Mouse (Mus musculus): ENCODE results near the gene Catsper3. TPM values are rescaled to one million over a fixed set of nuclear protein-coding genes. Genes with fewer than 3 reads are reported as not detected.

Catsper3 gene
- 0.11 TPM in 1 of 2 replicates, not detected in the other for polyA plus RNA-seq (2012; rRNA removed; ENCODE audit: low replicate concordance)

DNA sequence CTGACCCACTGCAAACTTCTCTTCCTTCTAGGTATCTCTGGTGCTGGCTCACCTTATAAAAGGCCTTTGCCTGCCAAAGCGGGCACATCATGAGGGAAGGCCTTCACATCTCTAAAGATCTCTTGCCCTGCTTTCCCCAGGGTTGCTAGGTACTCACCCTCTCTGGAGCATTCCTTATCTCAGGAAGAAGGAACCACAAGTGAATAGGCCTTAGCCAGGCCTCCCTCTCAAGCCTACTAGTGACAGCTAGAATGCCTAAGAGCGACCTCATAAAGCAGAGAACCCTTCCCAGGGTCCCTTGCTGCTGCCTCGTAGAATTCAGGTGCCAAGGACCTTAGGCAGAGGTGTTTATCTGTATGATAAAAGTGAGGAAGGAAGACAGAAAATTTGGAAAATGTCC, at the start of gene Catsper3:
Catsper3 (plus strand) TSS at position 301 of the 400 bp plus-strand sequence.

DNA sequence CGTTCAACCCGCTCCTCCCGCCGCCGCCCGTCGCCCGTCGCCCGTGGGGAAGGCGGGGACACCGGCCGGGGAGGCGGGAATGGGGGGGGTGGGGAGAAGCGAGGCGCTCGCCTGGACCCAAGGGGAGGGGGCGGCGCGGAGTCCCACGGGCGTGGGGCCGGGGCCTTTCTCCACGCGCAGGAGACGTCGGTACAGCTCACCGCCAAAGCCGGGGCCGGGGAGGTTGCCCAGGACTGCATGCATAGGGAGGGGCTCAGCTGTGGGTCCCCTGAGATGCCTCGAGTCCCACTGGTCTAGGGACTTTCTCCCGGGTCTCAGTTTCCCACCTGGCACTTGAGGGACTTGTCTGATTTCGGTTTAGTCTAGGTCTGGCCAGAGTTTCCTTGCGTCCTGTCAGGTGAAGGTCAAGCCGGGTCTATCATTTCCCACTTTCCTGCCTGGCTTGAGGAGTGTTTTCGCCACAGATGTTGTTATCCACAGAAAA, 51.8 kb downstream of the Catsper3 start, which contains the start of gene Pitx1:
Pitx1 (minus strand) TSS at position 51 of the 484 bp plus-strand sequence.

Other genes with a start within 250 kb of the Catsper3 start
- 36.9 and 37.2 TPM in 2 replicates for gene Ddx41, start 247.9 kb upstream of the Catsper3 start, polyA plus RNA-seq (2012; rRNA removed; ENCODE audit: low replicate concordance)
- gene Fam193b, start 213.4 kb upstream of the Catsper3 start, polyA plus RNA-seq (2012; rRNA removed; ENCODE audit: low replicate concordance) = 71.0 and 75.1 TPM in 2 replicates
- 19.5 and 29.4 TPM in 2 replicates for gene Tmed9, start 210.8 kb upstream of the Catsper3 start, polyA plus RNA-seq (2012; rRNA removed; ENCODE audit: low replicate concordance)
- 16.1 and 17.0 TPM in 2 replicates for gene B4galt7, start 184.7 kb upstream of the Catsper3 start, polyA plus RNA-seq (2012; rRNA removed; ENCODE audit: low replicate concordance)
- gene Caml, start 161.6 kb upstream of the Catsper3 start, polyA plus RNA-seq (2012; rRNA removed; ENCODE audit: low replicate concordance) = 4.8 and 8.4 TPM in 2 replicates
- 3.5 and 5.7 TPM in 2 replicates for gene Ddx46, start 149.5 kb upstream of the Catsper3 start, polyA plus RNA-seq (2012; rRNA removed; ENCODE audit: low replicate concordance)
- gene B230219D22Rik, start 91.4 kb upstream of the Catsper3 start, polyA plus RNA-seq (2012; rRNA removed; ENCODE audit: low replicate concordance) = 3.9 and 6.0 TPM in 2 replicates
- 25.9 and 33.2 TPM in 2 replicates for gene Txndc15, start 69.9 kb upstream of the Catsper3 start, polyA plus RNA-seq (2012; rRNA removed; ENCODE audit: low replicate concordance)
- gene Pcbd2, start 57.2 kb upstream of the Catsper3 start, polyA plus RNA-seq (2012; rRNA removed; ENCODE audit: low replicate concordance) = 9.5 and 20.7 TPM in 2 replicates
- gene Pitx1, start 51.6 kb downstream of the Catsper3 start, polyA plus RNA-seq (2012; rRNA removed; ENCODE audit: low replicate concordance) = 17.4 and 24.3 TPM in 2 replicates